26 mouse cellular contexts compared by ENCODE assay signal in the genomic region with DNA sequence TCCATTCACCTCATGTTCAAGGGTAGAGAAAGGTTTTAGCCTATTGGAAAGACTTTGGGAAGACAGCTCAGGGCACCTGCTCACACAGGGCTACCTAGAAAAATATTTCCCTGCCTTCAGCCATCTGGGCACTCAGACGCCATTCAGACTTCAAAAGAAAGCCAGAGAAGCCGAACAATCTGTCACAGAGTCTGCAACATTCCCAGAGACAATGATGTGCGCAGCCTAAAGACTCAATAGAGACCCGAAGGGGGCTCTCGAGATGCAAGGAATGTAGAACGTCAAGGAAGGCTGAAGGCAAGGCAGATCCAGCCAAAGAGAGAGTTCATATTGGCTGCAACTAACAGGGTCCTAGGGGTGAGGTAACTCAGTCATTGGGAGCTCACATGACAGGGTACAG.
DNase-seq lines count a peak whose midpoint lies in the region; ATAC-seq and TF ChIP-seq lines count a peak whose summit lies in the region.
"Had no signal": no experiment of that assay in that cellular context is flagged by ENCODE, and none has a peak within 500 bp of the region (broad histone marks: within the 10 kb centered on the region; RNA-seq: fewer than 3 reads in every experiment).

No protein-coding gene starts in this region.

- no peaks in the 10 kb centered on the region for H3K36me3 ChIP-seq in forebrain, embryonic 14.5 days (ENCODE audit: control insufficient read depth, insufficient read depth, low read length)
- no peaks in the 10 kb centered on the region for H3K36me3 ChIP-seq in forebrain, embryonic 16.5 days (ENCODE audit: control insufficient read depth, insufficient read depth)
- H3K36me3 ChIP-seq: embryonic facial prominence, embryonic 10.5 days; embryonic facial prominence, embryonic 13.5 days; heart, embryonic 10.5 days; heart, embryonic 13.5 days had no signal

- peaks cover 15% of the 10 kb centered on the region for H3K4me1 ChIP-seq in forebrain, embryonic 14.5 days (ENCODE audit: control insufficient read depth, insufficient read depth, low read length)
- peaks cover 17% of the 10 kb centered on the region for H3K4me1 ChIP-seq in forebrain, embryonic 16.5 days (replicated peaks; ENCODE audit: control insufficient read depth, insufficient read depth, low read length)
- H3K4me1 ChIP-seq in lung, adult 2 months (ENCODE audit: control insufficient read depth, insufficient read depth, low read length), result no peaks in the 10 kb centered on the region
- H3K4me1 ChIP-seq: embryonic facial prominence, embryonic 10.5 days; heart, embryonic 10.5 days had no signal

- H3K4me3 ChIP-seq in layer of hippocampus, adult 2 months, result no peak overlapping the region
- H3K4me3 ChIP-seq in forebrain, embryonic 14.5 days (ENCODE audit: low read depth, low read length), result no peak overlapping the region
- no peak overlapping the region for H3K4me3 ChIP-seq in forebrain, embryonic 16.5 days (replicated peaks; ENCODE audit: low read length)
- no peak overlapping the region for H3K4me3 ChIP-seq in lung, adult 2 months (replicated peaks; ENCODE audit: extremely low read depth, low read depth, low read length)
- H3K4me3 ChIP-seq: embryonic facial prominence, embryonic 10.5 days; embryonic facial prominence, embryonic 13.5 days; erythroblast, embryonic 14.5 days; heart, adult 2 months; heart, embryonic 10.5 days; heart, embryonic 13.5 days had no signal

- no peak overlapping the region for H3K9ac ChIP-seq in forebrain, embryonic 14.5 days (ENCODE audit: low read length)
- H3K9ac ChIP-seq in forebrain, embryonic 16.5 days (replicated peaks; ENCODE audit: low read depth, low read length), result no peak overlapping the region
- H3K9ac ChIP-seq: embryonic facial prominence, embryonic 13.5 days; heart, embryonic 13.5 days; hindbrain, embryonic 14.5 days had no signal

- no peaks in the 10 kb centered on the region for H3K9me3 ChIP-seq in forebrain, embryonic 14.5 days (replicated peaks; ENCODE audit: control insufficient read depth, low read length)
- no peaks in the 10 kb centered on the region for H3K9me3 ChIP-seq in forebrain, embryonic 16.5 days (ENCODE audit: control insufficient read depth, low read length)
- H3K9me3 ChIP-seq: embryonic facial prominence, embryonic 10.5 days; embryonic facial prominence, embryonic 13.5 days; heart, embryonic 10.5 days; heart, embryonic 13.5 days had no signal

- DNase-seq in layer of hippocampus, adult 2 months (ENCODE audit: low spot score in 2 of 2), result no peak
- no peak for DNase-seq in layer of hippocampus, postnatal 14 days (ENCODE audit: low spot score in 2 of 2)
- DNase-seq in forebrain, embryonic 14.5 days (ENCODE audit: low spot score), result peak; percentile 57
- DNase-seq in lung, adult 2 months, result no peak
- no peak for DNase-seq in heart, adult 11 months
- DNase-seq: adrenal gland, adult 2 months; adrenal gland, postnatal 14 days; cerebellum, adult 11-12 months; cerebellum, adult 8-10 months; cerebellum, postnatal 36 days; embryo, embryonic 11 days; gastrocnemius, postnatal 25 days; heart, adult 2 months; heart, postnatal 14 days; heart, postnatal 4 days had no signal

- H3K27ac ChIP-seq in layer of hippocampus, adult 2 months, result peak overlapping the region; percentile 82
- H3K27ac ChIP-seq in forebrain, embryonic 14.5 days (ENCODE audit: low read depth, low read length), result peak overlapping the region; percentile 22; the same call in 1 of the 2 replicates
- H3K27ac ChIP-seq in forebrain, embryonic 16.5 days (ENCODE audit: low read length), result peak overlapping the region; percentile 9; the same call in 1 of the 2 replicates
- H3K27ac ChIP-seq: embryonic facial prominence, embryonic 10.5 days; embryonic facial prominence, embryonic 13.5 days; heart, adult 2 months; heart, embryonic 10.5 days; heart, embryonic 13.5 days; hindbrain, embryonic 14.5 days; hindbrain, postnatal 0 days had no signal

- no peak for TF ChIP-seq POLR2A in lung, adult 2 months (IDR thresholded peaks at IDR 0.05; ENCODE audit: borderline replicate concordance, extremely low read depth, low read depth, low read length)

- WGBS in forebrain, embryonic 14.5 days, result 29% methylated on average over 6 of the region's 6 CpGs
- WGBS in forebrain, embryonic 16.5 days, result 21% methylated on average over 6 of the region's 6 CpGs
- 71% methylated on average over 6 of the region's 6 CpGs for WGBS in lung, adult 2 months

- H3K27me3 ChIP-seq in forebrain, embryonic 14.5 days (replicated peaks; ENCODE audit: control insufficient read depth, insufficient read depth, low read length), result no peaks in the 10 kb centered on the region
- H3K27me3 ChIP-seq in forebrain, embryonic 16.5 days (replicated peaks; ENCODE audit: control insufficient read depth, insufficient read depth, low read length), result no peaks in the 10 kb centered on the region
- H3K27me3 ChIP-seq: embryonic facial prominence, embryonic 13.5 days had no signal

- H3K4me2 ChIP-seq in forebrain, embryonic 14.5 days (ENCODE audit: low read length), result no peak overlapping the region
- H3K4me2 ChIP-seq in forebrain, embryonic 16.5 days (ENCODE audit: low read length), result no peak overlapping the region
- H3K4me2 ChIP-seq: embryonic facial prominence, embryonic 13.5 days; heart, embryonic 13.5 days; hindbrain, embryonic 14.5 days had no signal

- peak; percentile 54; the same call in 1 of the 2 replicates for ATAC-seq in forebrain, embryonic 14.5 days
- peak; percentile 30; the same call in 1 of the 2 replicates for ATAC-seq in forebrain, embryonic 16.5 days
- ATAC-seq: CD4-positive, CD25-positive, alpha-beta regulatory T cell, adult 4 months; hindbrain, postnatal 0 days; inflammation-experienced regulatory T-cells, adult 6 months; intestine, embryonic 16.5 days had no signal

- TF ChIP-seq CTCF in layer of hippocampus, adult 2 months (conservative IDR thresholded peaks at IDR 0.05), result no peak
- no peak for TF ChIP-seq CTCF in lung, adult 2 months (IDR thresholded peaks at IDR 0.05; ENCODE audit: insufficient read depth, low read length)

Comparison
In these comparisons a context has a peak if more than half of its experiments do, and no peak if none do; other contexts are left out.
1. H3K27ac ChIP-seq: peak in every context shown above with its lines; median percentile 82 in layer of hippocampus, adult 2 months; 22 in forebrain, embryonic 14.5 days; 9 in forebrain, embryonic 16.5 days.